Mouse (Mus musculus) cortical plate, adult 2 months (tissue): ENCODE data around the gene Mbd3l2.

ENCODE experiments used
- CTCF ChIP-seq: fragments of 200-500 bp; IDR thresholded peaks from 2 replicates; pipeline ENCODE4 v1.5.1; 2011; ENCODE audit warnings: mild to moderate bottlenecking, control low read depth, low read length; ENCODE audit not compliant: insufficient read depth; ENCODE audit errors: extremely low read depth
- POLR2A ChIP-seq: fragments of 200-500 bp; IDR thresholded peaks from 2 replicates; pipeline ENCODE4 v1.6.1; 2011; ENCODE audit warnings: mild to moderate bottlenecking, low read length, control low read depth; ENCODE audit not compliant: insufficient read depth; ENCODE audit errors: extremely low read depth

DNA sequence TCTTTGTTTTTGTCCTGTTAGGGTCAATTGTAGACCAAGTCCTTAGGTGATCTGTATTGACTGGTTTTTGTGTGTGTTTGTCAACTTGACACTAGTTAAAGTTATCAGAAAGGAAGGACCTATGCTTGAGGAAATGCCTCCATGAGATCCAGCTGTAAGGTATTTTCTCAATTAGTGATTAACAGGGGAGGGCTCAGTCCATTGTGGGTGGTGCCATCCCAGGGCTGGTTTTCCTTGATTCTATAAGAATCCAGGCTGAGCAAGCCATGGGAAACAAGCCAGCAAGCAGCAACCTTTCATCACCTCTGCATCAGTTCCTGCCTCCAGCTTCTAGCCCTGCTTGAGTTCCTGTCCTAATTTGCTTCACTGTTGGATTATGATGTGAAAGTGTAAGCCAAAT, at the start of gene Mbd3l2:
- TF ChIP-seq POLR2A (no peak), CTCF (no peak)
